Mouse (Mus musculus): ENCODE measurements around the gene Lamp2. TPM values are rescaled to one million over a fixed set of nuclear protein-coding genes. Genes with fewer than 3 reads are reported as not detected.
"Not testable (repeated sequence)": the region's sequence is repeated elsewhere in the genome, so short reads cannot be mapped to it uniquely, and the experiment has no call there.

Lamp2 gene
- total RNA-seq (2017) = 123 and 151 TPM in 2 replicates

DNA sequence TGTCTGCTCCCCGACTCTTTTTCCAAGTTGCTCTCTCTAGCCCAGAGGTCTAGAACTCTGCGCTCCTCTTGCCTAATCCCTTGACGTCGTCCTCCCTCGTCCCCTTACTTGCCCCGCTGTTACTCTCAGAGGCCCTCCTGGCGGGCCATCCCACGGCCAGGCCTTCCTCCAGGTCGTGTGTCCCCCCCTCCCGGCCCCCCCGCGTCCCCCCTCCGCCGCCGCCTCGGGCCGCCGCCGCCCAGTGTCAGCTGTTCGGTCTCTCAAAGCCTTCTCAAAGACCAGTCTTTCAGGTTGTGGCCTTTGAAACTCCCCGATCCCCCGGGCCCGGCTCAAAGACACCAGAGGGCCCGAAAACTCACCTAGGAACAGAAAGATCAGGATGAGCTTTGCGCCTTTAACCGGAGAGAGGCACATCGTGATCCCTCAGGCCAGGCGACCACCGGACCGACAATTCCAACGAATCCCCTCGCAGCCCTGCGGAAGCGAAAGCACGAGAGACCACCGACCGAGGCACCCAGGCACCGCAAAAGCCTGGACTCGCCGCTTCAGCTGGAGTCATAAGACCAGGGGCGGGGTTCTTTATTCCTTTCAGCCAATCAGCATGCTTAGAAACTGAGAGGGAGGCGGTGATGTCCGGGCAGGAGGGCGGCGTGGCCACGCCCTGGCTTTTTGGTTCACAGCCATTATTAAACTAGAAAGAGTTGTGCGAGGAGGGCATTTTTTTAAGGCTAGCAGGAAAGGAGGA, at the start of gene Lamp2:
Gene Lamp2 (minus strand): TSS at position 565 of the 745 bp plus-strand sequence.
- peak; percentile 96 to 99 for ATAC-seq (replicated peaks in 1 of 2; ENCODE audit: insufficient read depth in 1 of 2, low FRiP score in 2 of 2, low TSS enrichment in 1 of 2, low read depth in 1 of 2, poor library complexity in 2 of 2, severe bottlenecking in 2 of 2)

GRCm38 (mm10) chrX:38504846-38505245, 48.6 kb upstream of the Lamp2 start:
- no peak for ATAC-seq (replicated peaks in 1 of 2; ENCODE audit: insufficient read depth in 1 of 2, low FRiP score in 2 of 2, low TSS enrichment in 1 of 2, low read depth in 1 of 2, poor library complexity in 2 of 2, severe bottlenecking in 2 of 2)

DNA sequence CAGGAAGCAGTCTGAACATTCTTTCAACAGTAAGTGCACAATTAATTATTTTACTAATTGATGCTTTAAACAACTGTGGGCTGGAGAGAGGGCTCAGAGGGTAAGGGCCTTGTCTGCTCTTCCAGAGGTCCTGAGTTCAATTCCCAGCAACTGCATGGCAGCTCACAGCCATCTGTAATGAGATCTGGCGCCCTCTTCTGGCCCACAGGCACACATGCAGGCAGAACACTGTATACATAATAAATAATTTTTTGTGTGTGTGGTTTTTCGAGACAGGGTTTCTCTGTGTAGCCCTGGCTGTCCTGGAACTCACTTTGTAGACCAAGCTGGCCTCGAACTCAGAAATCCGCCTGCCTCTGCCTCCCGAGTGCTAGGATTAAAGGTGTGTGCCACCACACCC, 45.9 kb upstream of the Lamp2 start:
- ATAC-seq (replicated peaks in 1 of 2; ENCODE audit: insufficient read depth in 1 of 2, low FRiP score in 2 of 2, low TSS enrichment in 1 of 2, low read depth in 1 of 2, poor library complexity in 2 of 2, severe bottlenecking in 2 of 2) = not testable (repeated sequence)

GRCm38 (mm10) chrX:38485464-38485863, 29.2 kb upstream of the Lamp2 start:
- ATAC-seq (replicated peaks in 1 of 2; ENCODE audit: insufficient read depth in 1 of 2, low FRiP score in 2 of 2, low TSS enrichment in 1 of 2, low read depth in 1 of 2, poor library complexity in 2 of 2, severe bottlenecking in 2 of 2) = not testable (repeated sequence)

- no peak for ATAC-seq (replicated peaks in 1 of 2; ENCODE audit: insufficient read depth in 1 of 2, low FRiP score in 2 of 2, low TSS enrichment in 1 of 2, low read depth in 1 of 2, poor library complexity in 2 of 2, severe bottlenecking in 2 of 2)
Measured at GRCm38 (mm10) chrX:38478583-38478982, 22.3 kb upstream of the Lamp2 start.

- ATAC-seq (replicated peaks in 1 of 2; ENCODE audit: insufficient read depth in 1 of 2, low FRiP score in 2 of 2, low TSS enrichment in 1 of 2, low read depth in 1 of 2, poor library complexity in 2 of 2, severe bottlenecking in 2 of 2) = peak; percentile 93 to 99
Measured at GRCm38 (mm10) chrX:38473537-38474299, 17.5 kb upstream of the Lamp2 start.

GRCm38 (mm10) chrX:38473164-38473536, 16.9 kb upstream of the Lamp2 start:
- ATAC-seq (replicated peaks in 1 of 2; ENCODE audit: insufficient read depth in 1 of 2, low FRiP score in 2 of 2, low TSS enrichment in 1 of 2, low read depth in 1 of 2, poor library complexity in 2 of 2, severe bottlenecking in 2 of 2) = peak; percentile 25; a peak in 2 of 4 replicates

- ATAC-seq (replicated peaks in 1 of 2; ENCODE audit: insufficient read depth in 1 of 2, low FRiP score in 2 of 2, low TSS enrichment in 1 of 2, low read depth in 1 of 2, poor library complexity in 2 of 2, severe bottlenecking in 2 of 2) = no peak
Measured at GRCm38 (mm10) chrX:38466236-38466635, 10.0 kb upstream of the Lamp2 start.

GRCm38 (mm10) chrX:38463160-38463559, 6.9 kb upstream of the Lamp2 start:
- ATAC-seq (replicated peaks in 1 of 2; ENCODE audit: insufficient read depth in 1 of 2, low FRiP score in 2 of 2, low TSS enrichment in 1 of 2, low read depth in 1 of 2, poor library complexity in 2 of 2, severe bottlenecking in 2 of 2) = no peak

GRCm38 (mm10) chrX:38462101-38462500, 5.8 kb upstream of the Lamp2 start:
- ATAC-seq (replicated peaks in 1 of 2; ENCODE audit: insufficient read depth in 1 of 2, low FRiP score in 2 of 2, low TSS enrichment in 1 of 2, low read depth in 1 of 2, poor library complexity in 2 of 2, severe bottlenecking in 2 of 2) = peak in 1 of 2 experiments; percentile 71; a peak in 1 of 4 replicates

DNA sequence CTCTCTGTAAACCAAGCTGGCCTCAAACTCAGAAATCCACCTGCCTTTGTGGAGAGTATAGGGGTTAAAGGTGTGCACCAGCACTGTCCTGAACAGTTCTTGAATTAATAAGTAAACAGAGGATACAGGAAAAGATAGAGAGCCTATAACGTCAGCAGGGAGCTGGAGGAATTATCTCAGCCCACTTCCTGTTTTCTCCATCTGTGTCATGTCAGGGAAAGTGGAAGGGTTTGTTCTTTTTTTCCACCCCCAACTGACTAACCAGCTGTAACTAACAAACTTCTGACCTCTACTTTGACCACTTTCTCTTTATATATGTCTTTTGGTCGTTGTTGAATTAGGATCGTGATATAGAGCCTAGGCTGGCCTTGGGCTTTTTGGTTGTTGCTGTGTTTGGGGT, 4.6 kb upstream of the Lamp2 start:
- peak in 1 of 2 experiments; percentile 16; a peak in 1 of 4 replicates for ATAC-seq (replicated peaks in 1 of 2; ENCODE audit: insufficient read depth in 1 of 2, low FRiP score in 2 of 2, low TSS enrichment in 1 of 2, low read depth in 1 of 2, poor library complexity in 2 of 2, severe bottlenecking in 2 of 2)

DNA sequence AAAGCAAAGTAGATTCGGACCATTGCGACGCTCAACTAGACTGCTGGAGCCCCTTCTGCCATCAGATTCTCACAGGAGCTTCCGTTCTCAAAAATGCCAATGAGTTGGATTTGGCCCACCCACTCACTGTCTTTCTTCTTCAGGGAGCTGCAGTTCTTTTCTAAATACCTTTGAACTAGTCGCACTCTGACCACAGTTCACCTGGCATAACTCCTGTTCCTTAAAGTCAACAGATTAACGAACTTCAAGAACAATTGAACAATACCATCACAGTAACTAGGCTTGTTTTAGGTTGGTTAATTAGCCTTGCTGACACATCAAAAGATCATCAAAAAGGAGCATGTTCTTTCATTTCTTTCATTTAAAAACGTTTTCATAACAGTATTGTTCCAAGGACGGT, 2.8 kb upstream of the Lamp2 start:
- ATAC-seq (replicated peaks in 1 of 2; ENCODE audit: insufficient read depth in 1 of 2, low FRiP score in 2 of 2, low TSS enrichment in 1 of 2, low read depth in 1 of 2, poor library complexity in 2 of 2, severe bottlenecking in 2 of 2) = no peak

DNA sequence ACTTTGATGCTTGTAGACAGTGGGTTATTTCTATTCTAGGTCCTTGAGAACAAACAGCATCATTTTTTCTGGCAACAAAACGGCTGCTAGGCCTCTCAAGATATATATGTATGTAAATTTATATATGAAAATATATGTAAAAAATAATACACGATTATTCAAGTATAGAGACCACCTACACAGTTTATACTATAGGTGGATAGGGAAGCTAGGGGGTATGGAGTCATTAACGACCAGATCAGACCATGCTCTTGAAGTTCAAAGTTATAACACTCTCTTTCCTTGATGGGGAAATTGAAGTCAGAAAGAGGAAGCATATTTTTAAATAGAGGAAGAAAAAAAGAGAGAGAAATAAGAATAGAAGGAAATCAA, 367 bp upstream of the Lamp2 start:
- ATAC-seq (replicated peaks in 1 of 2; ENCODE audit: insufficient read depth in 1 of 2, low FRiP score in 2 of 2, low TSS enrichment in 1 of 2, low read depth in 1 of 2, poor library complexity in 2 of 2, severe bottlenecking in 2 of 2) = peak in 1 of 2 experiments; percentile 3; a peak in 2 of 4 replicates

- ATAC-seq (replicated peaks in 1 of 2; ENCODE audit: insufficient read depth in 1 of 2, low FRiP score in 2 of 2, low TSS enrichment in 1 of 2, low read depth in 1 of 2, poor library complexity in 2 of 2, severe bottlenecking in 2 of 2) = no peak
Measured at GRCm38 (mm10) chrX:38455474-38455873, 780 bp downstream of the Lamp2 start.

DNA sequence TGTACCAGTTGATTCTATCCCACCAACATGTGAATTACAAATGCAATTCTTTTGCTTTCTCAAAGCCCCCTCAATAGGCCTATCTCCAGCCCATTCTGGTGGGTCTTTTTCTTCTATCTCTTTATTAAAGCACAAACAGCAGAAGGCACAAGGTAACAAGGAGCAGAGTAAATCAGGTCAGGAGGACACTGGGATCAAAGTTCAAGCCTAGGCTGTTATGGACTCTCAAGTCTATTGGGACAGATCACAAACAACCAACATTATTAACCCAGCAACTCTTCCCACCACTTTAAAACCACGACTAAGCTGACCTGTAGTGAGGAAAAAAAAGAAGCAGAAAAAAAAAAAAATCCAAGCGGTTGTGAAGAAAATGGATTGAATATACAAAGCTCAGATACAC, 1.4 kb downstream of the Lamp2 start:
- no peak for ATAC-seq (replicated peaks in 1 of 2; ENCODE audit: insufficient read depth in 1 of 2, low FRiP score in 2 of 2, low TSS enrichment in 1 of 2, low read depth in 1 of 2, poor library complexity in 2 of 2, severe bottlenecking in 2 of 2)

DNA sequence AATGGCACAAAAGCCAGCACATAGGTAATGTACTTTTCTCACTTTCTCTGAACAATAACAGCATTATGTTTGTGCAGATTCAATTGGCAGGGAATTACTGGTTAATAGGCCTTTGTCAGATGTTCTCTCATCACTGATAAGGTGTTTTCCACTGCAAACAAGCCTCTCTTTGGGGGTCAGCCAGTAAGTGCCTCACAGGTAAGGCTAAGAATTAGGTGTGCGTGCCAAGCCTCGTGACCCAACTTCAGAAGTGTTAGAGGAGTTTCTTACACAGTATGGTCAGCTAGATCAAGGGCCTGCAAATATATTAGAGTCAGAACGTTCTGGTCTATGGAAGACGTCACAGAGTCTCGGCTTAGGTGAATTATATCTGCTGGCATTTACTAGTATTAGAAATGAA, 2.3 kb downstream of the Lamp2 start:
- no peak for ATAC-seq (replicated peaks in 1 of 2; ENCODE audit: insufficient read depth in 1 of 2, low FRiP score in 2 of 2, low TSS enrichment in 1 of 2, low read depth in 1 of 2, poor library complexity in 2 of 2, severe bottlenecking in 2 of 2)

- ATAC-seq (replicated peaks in 1 of 2; ENCODE audit: insufficient read depth in 1 of 2, low FRiP score in 2 of 2, low TSS enrichment in 1 of 2, low read depth in 1 of 2, poor library complexity in 2 of 2, severe bottlenecking in 2 of 2) = no peak
Measured at GRCm38 (mm10) chrX:38450476-38450875, 5.8 kb downstream of the Lamp2 start.

DNA sequence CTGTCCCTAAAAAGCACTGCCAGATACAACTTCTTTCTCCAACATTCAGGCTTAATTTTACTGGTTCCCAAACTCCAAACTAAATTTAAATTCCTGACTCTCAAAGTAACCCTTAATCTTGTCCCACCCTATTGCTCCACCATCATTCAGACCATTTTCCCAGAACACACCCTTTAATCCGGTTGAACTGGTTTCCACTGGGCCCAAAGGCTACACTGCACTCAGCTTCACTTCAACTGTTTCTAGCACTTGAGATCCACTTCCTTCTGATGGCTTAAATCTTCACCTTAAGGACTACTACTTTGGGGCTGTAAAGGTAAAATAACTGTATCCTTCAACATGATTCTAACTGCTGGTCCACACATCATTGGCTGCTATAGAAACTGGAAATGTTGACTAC, 10.5 kb downstream of the Lamp2 start:
- no peak for ATAC-seq (replicated peaks in 1 of 2; ENCODE audit: insufficient read depth in 1 of 2, low FRiP score in 2 of 2, low TSS enrichment in 1 of 2, low read depth in 1 of 2, poor library complexity in 2 of 2, severe bottlenecking in 2 of 2)

DNA sequence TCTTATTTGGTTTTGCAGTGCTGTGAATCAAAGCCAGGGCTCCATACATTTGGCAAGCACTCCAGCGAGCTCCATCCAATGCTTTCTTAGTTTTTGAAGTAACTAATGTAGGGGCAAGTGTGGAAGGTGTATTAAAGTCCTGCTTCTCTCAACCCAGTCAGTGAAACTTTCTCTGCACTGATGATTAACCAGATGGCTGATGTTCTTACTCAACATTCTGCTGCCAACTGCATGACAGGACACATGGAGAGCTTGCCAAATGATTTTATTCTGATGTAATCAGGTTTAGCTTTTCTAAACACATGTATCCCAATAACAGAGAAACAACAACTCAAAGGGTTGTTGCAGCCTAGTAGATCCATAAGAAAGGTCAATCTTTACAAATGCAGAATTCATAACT, 13.8 kb downstream of the Lamp2 start:
- ATAC-seq (replicated peaks in 1 of 2; ENCODE audit: insufficient read depth in 1 of 2, low FRiP score in 2 of 2, low TSS enrichment in 1 of 2, low read depth in 1 of 2, poor library complexity in 2 of 2, severe bottlenecking in 2 of 2) = no peak
